12 mouse cellular contexts compared by ENCODE assay signal in genomic region chr2:157998817-157999216, GRCm38 (mm10). TPM values are rescaled to one million over a fixed set of nuclear protein-coding genes. Genes with fewer than 3 reads are reported as not detected.
A peak's percentile ranks its signal among the peaks of the same experiment; 100 is the strongest.
DNase-seq lines count a peak whose midpoint lies in the region.
"Had no signal": no experiment of that assay in that cellular context is flagged by ENCODE, and none has a peak within 500 bp of the region (broad histone marks: within the 10 kb centered on the region; RNA-seq: fewer than 3 reads in every experiment).

No protein-coding gene starts in this region.

- DNase-seq in heart, postnatal 10 days: peak; percentile 13
- DNase-seq in heart, adult 8-10 months (ENCODE audit: low spot score): no peak
- DNase-seq in brain, adult 2 months (ENCODE audit: low read depth, low spot score): peak; percentile 87
- peak; percentile 75 to 84 for DNase-seq in cerebellum, adult 18-20 months
- peak; percentile 73 to 90 for DNase-seq in cerebellum, postnatal 25 days
- no peak for DNase-seq in adrenal gland, adult 18-20 months (ENCODE audit: low spot score in 2 of 2)
- no peak for DNase-seq in urinary bladder, postnatal 14 days (ENCODE audit: low spot score)
- DNase-seq: adrenal gland, postnatal 25 days; heart, adult 11 months; heart, postnatal 36 days; liver; lung, postnatal 10 days had no signal

- intact Hi-C loops in heart, postnatal 10 days (cut with DNase I): no loop called here

RNA-seq across cellular contexts. Expression of gene Tti1, which starts 29.4 kb away (rescaled TPM):
- total RNA-seq in heart, postnatal 10 days (2021): 10 to 100 TPM; 21.3 to 26.1 TPM
- 10 to 100 TPM; 22.4 to 35.4 (median 29.9) TPM for total RNA-seq in heart, adult 8-10 months (2022)
- 10 to 100 TPM; 17.8 to 18.9 TPM for total RNA-seq in adrenal gland, adult 18-20 months (2021)

RNA-seq across cellular contexts. Expression of gene Rprd1b, which starts 29.5 kb away (rescaled TPM):
- 10 to 100 TPM; 30.0 to 32.4 TPM for total RNA-seq in heart, postnatal 10 days (2021)
- total RNA-seq in heart, adult 8-10 months (2022): 10 to 100 TPM; 25.3 to 30.1 (median 28.6) TPM
- total RNA-seq in adrenal gland, adult 18-20 months (2021): 10 to 100 TPM; 28.6 to 35.3 TPM

Comparison
In these comparisons a context has a peak if more than half of its experiments do, and no peak if none do; other contexts are left out.
1. DNase-seq: peak in heart, postnatal 10 days (2 of 2), brain, adult 2 months (single experiment), cerebellum, adult 18-20 months (2 of 2) and cerebellum, postnatal 25 days (2 of 2); none in heart, adult 8-10 months (single experiment), adrenal gland, adult 18-20 months (0 of 2) and urinary bladder, postnatal 14 days (single experiment).